Mouse (Mus musculus) forebrain, embryonic 15.5 days (tissue): ENCODE results near the gene Tex22. TPM values are rescaled to one million over a fixed set of nuclear protein-coding genes. Genes with fewer than 3 reads are reported as not detected.
A peak's percentile ranks its signal among the peaks of the same experiment; 100 is the strongest.

Source experiments
- ATAC-seq: fragments of 200-750 bp; cut with Nextera tagmentation; replicated peaks from 2 replicates; pipeline ENCODE4 v1.8.0; 2017; ENCODE audit warnings: mild to moderate bottlenecking, moderate TSS enrichment, moderate library complexity
- H3K27ac ChIP-seq: fragments of 300-500 bp; sonication (generic); replicated peaks from 2 replicates; pipeline ENCODE4 v1.5.1; 2015; ENCODE audit warnings: mild to moderate bottlenecking, inconsistent platforms
- H3K27me3 ChIP-seq: fragments of 300-500 bp; sonication (generic); 2 replicates; pipeline ENCODE4 v1.6.1; 2015; ENCODE audit warnings: inconsistent platforms
- H3K36me3 ChIP-seq: fragments of 300-500 bp; sonication (generic); 2 replicates; pipeline ENCODE4 v1.6.1; 2015; ENCODE audit warnings: mild to moderate bottlenecking, inconsistent platforms
- H3K4me1 ChIP-seq: fragments of 300-500 bp; sonication (generic); 2 replicates; pipeline ENCODE4 v1.6.1; 2015; ENCODE audit warnings: inconsistent platforms
- H3K4me2 ChIP-seq: fragments of 300-500 bp; sonication (generic); replicated peaks from 2 replicates; pipeline ENCODE4 v1.6.1; 2015; ENCODE audit warnings: mild to moderate bottlenecking, inconsistent platforms
- H3K4me3 ChIP-seq: fragments of 300-500 bp; sonication (generic); 2 replicates; pipeline ENCODE4 v1.5.1; 2015; ENCODE audit warnings: mild to moderate bottlenecking, inconsistent platforms
- H3K9ac ChIP-seq: fragments of 300-500 bp; sonication (generic); replicated peaks from 2 replicates; pipeline ENCODE4 v1.6.1; 2015; ENCODE audit warnings: mild to moderate bottlenecking, inconsistent platforms
- H3K9me3 ChIP-seq: fragments of 300-500 bp; sonication (generic); 2 replicates; pipeline ENCODE4 v1.6.1; 2016; ENCODE audit warnings: inconsistent platforms
- WGBS: fragments of 180-500 bp; shearing (Covaris S2); methylation state at CpG from one replicate; pipeline ENCODE4 v1.1.7; 2015; ENCODE audit warnings: mixed read lengths; 5-methylcytosine and 5-hydroxymethylcytosine counted together
- polyA plus RNA-seq: library from polyadenylated mRNA; unstranded; fragments of >200 nt; fragmentation: Nextera tagmentation; extraction: Ambion mirVana; gene quantifications from 2 replicates; pipeline ENCODE4 v1.2.1, GENCODE M21; 2015

Tex22 gene
- polyA plus RNA-seq, 1 experiment from 2014 or later = 0.18 TPM

GRCm38 (mm10) chr12:113041481-113042439 is 32.5 kb upstream of the Tex22 start:
- peaks cover 13% of the 10 kb centered on the region for H3K4me1 ChIP-seq
- peaks cover under 1% of the 10 kb centered on the region for H3K36me3 ChIP-seq
- H3K27me3 ChIP-seq = no peaks in the 10 kb centered on the region
- no peak overlapping the region for H3K9ac ChIP-seq
- H3K27ac ChIP-seq = peak overlapping the region; percentile 62
- H3K9me3 ChIP-seq = no peaks in the 10 kb centered on the region
- WGBS = 60% methylated on average over 15 of the region's 15 CpGs
- peak; percentile 75 for ATAC-seq
- no peak overlapping the region for H3K4me3 ChIP-seq
- H3K4me2 ChIP-seq = no peak overlapping the region

GRCm38 (mm10) chr12:113042543-113042942 is 31.8 kb upstream of the Tex22 start:
- no peak overlapping the region for H3K4me3 ChIP-seq
- H3K4me1 ChIP-seq = peaks cover 13% of the 10 kb centered on the region
- H3K27ac ChIP-seq = 0 out of 2 replicates have a peak overlapping the region, but pooled peaks have one; percentile 5
- no peak for ATAC-seq
- no peak overlapping the region for H3K4me2 ChIP-seq
- WGBS = 85% methylated on average over 2 of the region's 2 CpGs
- H3K9me3 ChIP-seq = no peaks in the 10 kb centered on the region
- no peaks in the 10 kb centered on the region for H3K27me3 ChIP-seq
- H3K9ac ChIP-seq = no peak overlapping the region
- H3K36me3 ChIP-seq = peaks cover 7% of the 10 kb centered on the region

- no peak overlapping the region for H3K4me2 ChIP-seq
- no peak overlapping the region for H3K27ac ChIP-seq
- no peak overlapping the region for H3K4me3 ChIP-seq
- WGBS = 80% methylated on average over 3 of the region's 3 CpGs
- H3K9me3 ChIP-seq = no peaks in the 10 kb centered on the region
- ATAC-seq = no peak
- H3K9ac ChIP-seq = no peak overlapping the region
- peaks cover 12% of the 10 kb centered on the region for H3K36me3 ChIP-seq
- no peaks in the 10 kb centered on the region for H3K27me3 ChIP-seq
- H3K4me1 ChIP-seq = peaks cover 13% of the 10 kb centered on the region
Observed at GRCm38 (mm10) chr12:113044916-113045677, 29.2 kb upstream of the Tex22 start.

- peaks cover 3% of the 10 kb centered on the region; the same call in 1 of the 2 replicates for H3K4me1 ChIP-seq
- H3K4me2 ChIP-seq = no peak overlapping the region
- no peak overlapping the region for H3K9ac ChIP-seq
- no peaks in the 10 kb centered on the region for H3K27me3 ChIP-seq
- no peak overlapping the region for H3K27ac ChIP-seq
- 93% methylated on average over 15 of the region's 15 CpGs for WGBS
- H3K4me3 ChIP-seq = no peak overlapping the region
- peaks cover 28% of the 10 kb centered on the region for H3K36me3 ChIP-seq
- no peaks in the 10 kb centered on the region for H3K9me3 ChIP-seq
- no peak for ATAC-seq
Observed at GRCm38 (mm10) chr12:113046861-113047260, 27.4 kb upstream of the Tex22 start.

- no peaks in the 10 kb centered on the region for H3K27me3 ChIP-seq
- H3K9ac ChIP-seq = no peak overlapping the region
- H3K36me3 ChIP-seq = peaks cover 39% of the 10 kb centered on the region
- WGBS = 89% methylated on average over 5 of the region's 5 CpGs
- 0 out of 2 replicates have a peak, but pooled peaks cover 2% of the 10 kb centered on the region for H3K4me1 ChIP-seq
- H3K4me3 ChIP-seq = no peak overlapping the region
- H3K4me2 ChIP-seq = no peak overlapping the region
- no peak overlapping the region for H3K27ac ChIP-seq
- ATAC-seq = no peak
- H3K9me3 ChIP-seq = no peaks in the 10 kb centered on the region
Observed at GRCm38 (mm10) chr12:113048103-113048502, 26.2 kb upstream of the Tex22 start.

- WGBS = 94% methylated on average over 9 of the region's 9 CpGs
- peaks cover 53% of the 10 kb centered on the region for H3K36me3 ChIP-seq
- H3K27ac ChIP-seq = no peak overlapping the region
- no peaks in the 10 kb centered on the region for H3K9me3 ChIP-seq
- H3K4me1 ChIP-seq = 0 out of 2 replicates have a peak, but pooled peaks cover under 1% of the 10 kb centered on the region
- H3K9ac ChIP-seq = no peak overlapping the region
- H3K4me3 ChIP-seq = no peak overlapping the region
- no peak for ATAC-seq
- H3K4me2 ChIP-seq = no peak overlapping the region
- no peaks in the 10 kb centered on the region for H3K27me3 ChIP-seq
Observed at GRCm38 (mm10) chr12:113049836-113050235, 24.5 kb upstream of the Tex22 start.

GRCm38 (mm10) chr12:113050671-113051070 is 23.6 kb upstream of the Tex22 start:
- 84% methylated on average over 12 of the region's 12 CpGs for WGBS
- Histone ChIP-seq H3K36me3 (peaks cover 59% of the 10 kb centered on the region), H3K9ac (no peak overlapping the region), H3K9me3 (no peaks in the 10 kb centered on the region), H3K4me2 (no peak overlapping the region), H3K4me1 (no peaks in the 10 kb centered on the region), H3K27me3 (no peaks in the 10 kb centered on the region), H3K4me3 (no peak overlapping the region), H3K27ac (no peak overlapping the region)
- no peak for ATAC-seq

- Histone ChIP-seq H3K27ac (no peak overlapping the region), H3K9me3 (no peaks in the 10 kb centered on the region), H3K4me2 (no peak overlapping the region), H3K27me3 (no peaks in the 10 kb centered on the region), H3K4me3 (no peak overlapping the region), H3K9ac (no peak overlapping the region), H3K36me3 (peaks cover 64% of the 10 kb centered on the region), H3K4me1 (no peaks in the 10 kb centered on the region)
- no peak for ATAC-seq
- 73% methylated on average over 9 of the region's 9 CpGs for WGBS
Observed at GRCm38 (mm10) chr12:113051628-113052403, 22.5 kb upstream of the Tex22 start.

- no peak overlapping the region for H3K4me2 ChIP-seq
- no peak for ATAC-seq
- H3K4me1 ChIP-seq = no peaks in the 10 kb centered on the region
- no peak overlapping the region for H3K4me3 ChIP-seq
- H3K9ac ChIP-seq = no peak overlapping the region
- peaks cover 84% of the 10 kb centered on the region for H3K36me3 ChIP-seq
- no peaks in the 10 kb centered on the region for H3K9me3 ChIP-seq
- 94% methylated on average over 8 of the region's 8 CpGs for WGBS
- no peak overlapping the region for H3K27ac ChIP-seq
- no peaks in the 10 kb centered on the region for H3K27me3 ChIP-seq
Observed at GRCm38 (mm10) chr12:113056089-113056488, 18.2 kb upstream of the Tex22 start.

GRCm38 (mm10) chr12:113060178-113060577 is 14.1 kb upstream of the Tex22 start:
- H3K4me1 ChIP-seq = no peaks in the 10 kb centered on the region
- H3K9me3 ChIP-seq = no peaks in the 10 kb centered on the region
- WGBS = 96% methylated on average over 5 of the region's 5 CpGs
- H3K4me2 ChIP-seq = no peak overlapping the region
- ATAC-seq = no peak
- no peak overlapping the region for H3K4me3 ChIP-seq
- H3K36me3 ChIP-seq = peaks cover 84% of the 10 kb centered on the region
- H3K27me3 ChIP-seq = no peaks in the 10 kb centered on the region
- no peak overlapping the region for H3K9ac ChIP-seq
- no peak overlapping the region for H3K27ac ChIP-seq

- H3K36me3 ChIP-seq = peaks cover 84% of the 10 kb centered on the region
- no peaks in the 10 kb centered on the region for H3K27me3 ChIP-seq
- H3K27ac ChIP-seq = no peak overlapping the region
- H3K9me3 ChIP-seq = no peaks in the 10 kb centered on the region
- no peak for ATAC-seq
- H3K4me1 ChIP-seq = no peaks in the 10 kb centered on the region
- 90% methylated on average over 9 of the region's 9 CpGs for WGBS
- no peak overlapping the region for H3K4me2 ChIP-seq
- no peak overlapping the region for H3K9ac ChIP-seq
- H3K4me3 ChIP-seq = no peak overlapping the region
Observed at GRCm38 (mm10) chr12:113061606-113062005, 12.7 kb upstream of the Tex22 start.
